Mouse (Mus musculus) bone marrow macrophage, adult 2 months (primary cell): ENCODE data around the gene Ddx55. TPM values are rescaled to one million over a fixed set of nuclear protein-coding genes. Genes with fewer than 3 reads are reported as not detected.
"Not testable (repeated sequence)": the region's sequence is repeated elsewhere in the genome, so short reads cannot be mapped to it uniquely, and the experiment has no call there.

ENCODE experiments used
- H3K27ac ChIP-seq: 2 replicates; pipeline ENCODE4 v1.5.1; 2012; ENCODE audit warnings: low read depth, low read length; ENCODE audit not compliant: insufficient read depth
- H3K4me1 ChIP-seq: 2 replicates; pipeline ENCODE4 v1.6.1; 2012; ENCODE audit warnings: low read length; ENCODE audit not compliant: control insufficient read depth, insufficient read depth
- H3K4me3 ChIP-seq: 2 replicates; pipeline ENCODE4 v1.5.1; 2012; ENCODE audit warnings: mild to moderate bottlenecking, low read length, moderate library complexity; ENCODE audit not compliant: insufficient read depth
- CTCF ChIP-seq: IDR thresholded peaks from 2 replicates; pipeline ENCODE4 v1.5.1; 2012; ENCODE audit warnings: low read depth, mild to moderate bottlenecking, low read length, moderate library complexity
- POLR2A ChIP-seq: IDR thresholded peaks from 2 replicates; pipeline ENCODE4 v1.6.1; 2012; ENCODE audit warnings: mild to moderate bottlenecking, low read depth, low read length, borderline replicate concordance
- polyA plus RNA-seq: library from polyadenylated mRNA; stranded (reverse); fragments of >200 nt; gene quantifications from 2 replicates; pipeline ENCODE4 v1.2.4, GENCODE M21; 2012; ENCODE audit not compliant: missing spikeins, insufficient read depth, insufficient read length

The Ddx55 gene
- polyA plus RNA-seq, 1 experiment, result 9.2 TPM

DNA sequence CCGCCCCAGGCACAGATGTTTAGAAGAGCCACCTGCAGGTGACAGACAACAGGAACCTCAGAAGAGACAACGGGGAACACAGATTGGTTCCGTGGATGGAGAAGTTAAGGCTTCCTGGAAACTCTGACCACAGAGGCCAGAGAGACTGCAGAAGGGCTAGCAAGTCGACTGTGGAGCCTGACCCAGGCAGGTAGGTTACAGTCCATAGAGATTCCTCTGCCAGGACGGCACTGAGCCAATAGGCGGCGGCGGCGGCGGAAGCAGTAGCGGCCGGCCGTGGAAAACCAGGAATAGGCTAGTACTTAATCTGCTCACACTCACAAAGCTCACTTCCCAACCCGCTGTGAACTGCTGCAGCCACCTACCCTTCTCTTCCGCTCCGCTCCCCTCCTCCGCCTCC, 15.9 kb upstream of the Ddx55 start:
- Histone ChIP-seq H3K27ac (no peak overlapping the region), H3K4me3 (no peak overlapping the region), H3K4me1 (peaks cover 7% of the 10 kb centered on the region; the same call in 1 of the 2 replicates)
- TF ChIP-seq POLR2A (no peak), CTCF (no peak)

DNA sequence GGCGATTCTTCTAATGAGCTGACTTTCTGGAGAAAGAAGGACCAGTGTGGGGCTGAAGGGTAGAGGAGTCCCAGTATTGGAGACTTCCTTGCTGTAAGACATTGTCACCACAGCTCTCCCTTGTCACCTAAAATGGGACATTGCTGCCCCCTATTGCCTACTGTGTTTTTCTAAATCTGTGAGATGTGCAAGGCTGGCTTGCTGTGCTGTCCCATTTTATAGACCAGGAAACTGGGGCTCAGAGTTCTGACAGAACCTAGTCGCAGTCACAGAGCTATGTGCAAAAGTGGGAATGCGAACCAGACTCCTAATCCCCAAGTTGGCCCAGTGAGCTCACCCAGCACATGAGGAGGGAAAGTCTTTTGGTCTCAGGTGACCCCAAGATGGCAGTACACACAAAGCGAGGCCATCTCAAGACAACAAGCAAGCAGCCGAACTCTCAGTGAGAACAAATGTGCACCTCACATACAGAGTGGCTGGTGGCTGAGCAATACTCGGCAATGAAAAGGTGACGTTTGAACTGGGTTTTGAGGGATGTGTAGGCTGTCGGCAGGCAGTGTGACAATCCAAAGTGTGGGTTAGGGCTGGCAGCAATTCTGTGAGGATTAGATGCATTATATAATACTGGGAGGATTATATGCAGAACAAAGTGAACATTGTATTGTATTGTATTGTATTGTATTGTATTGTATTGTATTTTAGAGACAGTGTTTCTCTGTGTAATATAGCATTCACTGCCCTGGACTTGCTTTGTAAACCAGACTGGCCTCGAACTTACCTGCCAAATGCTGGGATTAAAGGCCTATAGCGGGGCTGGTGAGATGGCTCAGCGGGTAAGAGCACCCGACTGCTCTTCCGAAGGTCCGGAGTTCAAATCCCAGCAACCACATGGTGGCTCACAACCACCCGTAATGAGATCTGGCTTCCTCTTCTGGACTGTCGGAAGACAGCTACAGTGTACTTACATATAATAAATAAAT, 13.6 kb upstream of the Ddx55 start:
- Histone ChIP-seq H3K27ac (no peak overlapping the region), H3K4me1 (peaks cover 12% of the 10 kb centered on the region), H3K4me3 (no peak overlapping the region)
- TF ChIP-seq CTCF (no peak), POLR2A (no peak)

DNA sequence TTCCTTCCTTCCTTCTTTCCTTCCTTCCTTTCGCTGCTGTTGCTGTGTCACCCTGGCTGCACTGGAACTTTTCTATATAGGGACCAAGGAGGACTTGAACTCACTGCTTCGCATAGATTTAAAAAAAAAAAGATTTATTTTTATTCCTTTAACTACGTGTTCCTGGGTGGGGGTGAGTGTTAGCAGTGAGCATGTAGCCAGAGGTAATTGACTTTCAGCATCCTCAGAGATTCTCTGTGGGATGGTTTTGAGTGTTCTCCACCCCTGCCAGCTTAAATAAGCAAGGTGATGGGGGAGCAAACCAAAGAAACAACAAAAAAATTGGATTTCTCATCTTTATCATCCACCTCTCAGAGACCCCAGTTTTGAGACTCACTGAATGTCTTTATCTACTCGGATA, 12.8 kb upstream of the Ddx55 start:
- Histone ChIP-seq H3K4me1 (peaks cover 12% of the 10 kb centered on the region), H3K4me3 (no peak overlapping the region; the same call in 1 of the 2 replicates), H3K27ac (peak overlapping the region; percentile 60; the same call in 1 of the 2 replicates)
- no peak for TF ChIP-seq POLR2A
- TF ChIP-seq CTCF, result no peak

DNA sequence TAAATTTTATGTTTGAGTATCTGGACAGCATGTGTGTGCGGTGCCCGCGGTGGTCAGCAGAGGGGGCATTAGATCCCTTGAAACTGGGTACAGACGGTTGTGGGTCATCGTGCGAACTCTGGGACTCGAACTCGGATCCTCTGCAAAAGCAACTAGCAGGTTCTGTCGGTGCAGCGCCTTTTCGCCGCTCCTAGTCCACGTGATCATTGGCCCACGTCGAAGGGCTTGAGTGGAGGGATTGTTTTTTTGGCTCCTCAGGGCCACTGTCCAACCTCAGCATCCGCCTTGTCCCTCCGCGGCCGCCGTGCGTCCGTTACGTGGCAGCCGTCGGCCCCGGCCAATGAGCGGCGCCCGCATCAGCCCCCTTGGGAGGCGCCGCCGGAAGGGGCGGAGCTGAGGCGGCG, 12.3 kb upstream of the Ddx55 start, which contains the start of gene Tmed2:
Gene Tmed2 (plus strand): TSS at position 313 of the 404 bp plus-strand sequence.
- peaks cover 12% of the 10 kb centered on the region for H3K4me1 ChIP-seq
- TF ChIP-seq CTCF, result no peak
- no peak for TF ChIP-seq POLR2A
- peak within 1 kb of the TSS; percentile 89 for H3K27ac ChIP-seq
- H3K4me3 ChIP-seq, result peak within 1 kb of the TSS; percentile 82

DNA sequence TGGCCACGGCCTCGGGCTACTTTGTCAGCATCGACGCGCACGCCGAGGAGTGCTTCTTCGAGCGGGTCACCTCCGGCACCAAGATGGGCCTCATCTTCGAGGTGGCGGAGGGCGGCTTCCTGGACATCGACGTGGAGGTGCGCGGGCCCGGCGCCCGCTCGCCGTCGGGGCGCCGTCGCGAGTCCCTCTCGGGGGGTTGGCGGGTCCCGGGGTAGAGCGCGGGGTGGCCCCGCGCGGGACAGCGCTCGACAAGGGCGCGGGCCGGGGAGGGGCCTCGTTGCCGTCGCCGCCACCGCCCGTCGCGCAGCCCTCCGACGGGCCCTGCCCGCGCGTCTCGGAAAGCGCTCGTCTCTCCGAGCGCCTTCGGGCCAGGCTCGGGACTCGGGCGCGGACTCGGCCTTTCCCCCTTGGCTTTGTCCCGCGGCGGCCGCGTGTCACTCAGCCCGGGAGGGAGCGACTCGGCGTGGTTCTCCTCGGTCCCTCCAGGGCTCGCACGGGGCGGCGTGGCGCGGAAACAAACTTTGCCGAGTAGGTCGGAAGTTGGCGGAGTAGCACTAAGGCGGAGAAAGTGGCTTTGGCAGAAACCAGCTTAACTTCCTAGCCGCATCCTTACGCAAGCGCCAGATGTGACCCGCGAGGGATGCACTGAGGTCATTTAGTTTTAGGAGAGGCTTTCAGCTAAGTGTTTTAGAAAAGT, 11.6 kb upstream of the Ddx55 start:
- Histone ChIP-seq H3K27ac (peak overlapping the region; percentile 89), H3K4me3 (peak overlapping the region; percentile 82), H3K4me1 (peaks cover 12% of the 10 kb centered on the region)
- TF ChIP-seq POLR2A (no peak), CTCF (no peak)

DNA sequence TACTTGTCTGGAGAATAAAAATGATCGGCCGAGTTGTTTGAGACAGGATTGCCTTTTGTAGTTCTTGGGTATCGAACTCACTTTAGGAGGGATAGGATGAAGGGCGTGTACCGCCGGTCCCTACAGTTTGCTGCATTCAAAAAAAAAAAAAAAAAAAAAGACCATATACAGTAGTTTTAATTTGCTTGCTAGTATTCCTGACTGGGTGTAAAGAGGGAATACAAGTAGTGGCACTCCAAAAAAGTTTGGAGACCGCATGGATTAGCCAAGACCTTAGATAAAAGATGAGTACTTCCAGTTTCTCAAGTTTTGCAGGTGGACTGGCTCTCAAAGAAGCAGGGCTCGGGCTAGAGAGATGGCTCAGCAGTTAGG, 11.1 kb upstream of the Ddx55 start:
- peaks cover 12% of the 10 kb centered on the region for H3K4me1 ChIP-seq
- TF ChIP-seq CTCF (no peak), POLR2A (no peak)
- peak overlapping the region; percentile 82 for H3K4me3 ChIP-seq
- peak overlapping the region; percentile 89 for H3K27ac ChIP-seq

DNA sequence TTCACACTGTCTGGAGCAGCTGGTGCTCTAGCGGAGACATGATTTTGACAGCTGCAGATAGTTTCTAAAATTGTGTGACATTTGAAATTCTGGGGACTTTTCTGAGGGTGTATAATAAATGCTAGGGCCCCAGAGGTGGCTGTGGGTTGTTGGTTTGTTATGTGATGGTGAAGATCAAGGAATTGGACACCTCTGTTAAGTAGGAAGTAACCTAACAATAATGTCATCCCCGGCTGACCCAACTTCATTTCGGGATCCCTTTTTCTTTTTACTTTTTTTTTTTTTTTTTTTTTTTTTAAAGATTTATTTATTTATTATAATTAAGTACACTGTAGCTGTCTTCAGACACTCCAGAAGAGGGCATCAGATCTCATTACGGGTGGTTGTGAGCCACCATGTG, 1.9 kb upstream of the Ddx55 start:
- H3K4me1 ChIP-seq, H3K27ac ChIP-seq, H3K4me3 ChIP-seq: not testable (repeated sequence)

DNA sequence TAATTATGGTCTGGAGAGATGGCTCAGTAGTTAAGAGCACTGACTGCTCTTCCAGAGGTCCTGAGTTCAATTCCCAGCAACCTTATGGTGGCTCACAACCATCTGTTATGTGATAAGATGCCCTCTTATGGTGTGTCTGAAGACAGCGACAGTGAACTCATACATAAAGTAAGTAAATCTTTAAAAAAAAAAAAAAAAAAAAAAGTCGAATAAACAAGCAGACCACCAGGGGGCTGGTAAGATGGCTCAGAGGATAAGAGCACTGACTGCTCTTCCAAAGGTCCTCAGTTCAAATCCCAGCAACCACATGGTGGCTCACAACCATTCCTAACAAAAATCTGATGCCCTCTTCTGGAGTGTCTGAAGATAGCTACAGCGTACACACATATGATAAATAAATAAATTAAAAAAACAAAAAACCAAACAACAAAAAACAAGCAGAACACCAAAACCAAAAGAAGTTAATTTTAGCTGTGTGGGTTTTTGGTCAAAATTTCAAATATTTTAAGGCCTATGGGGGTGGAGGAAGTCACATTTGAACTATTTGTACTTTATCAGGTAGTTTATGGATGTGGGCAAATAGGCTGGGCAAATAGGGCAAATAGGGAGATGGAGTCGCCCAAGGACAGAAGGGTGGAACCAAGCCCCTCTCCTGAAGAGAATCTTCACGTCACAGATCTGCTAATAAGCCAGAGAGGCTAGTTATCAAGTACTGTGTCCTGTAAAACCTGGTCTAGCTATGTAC, 1.1 kb upstream of the Ddx55 start:
- not testable (repeated sequence) for H3K4me1 ChIP-seq, H3K27ac ChIP-seq
- H3K4me3 ChIP-seq, result peak overlapping the region; percentile 97

DNA sequence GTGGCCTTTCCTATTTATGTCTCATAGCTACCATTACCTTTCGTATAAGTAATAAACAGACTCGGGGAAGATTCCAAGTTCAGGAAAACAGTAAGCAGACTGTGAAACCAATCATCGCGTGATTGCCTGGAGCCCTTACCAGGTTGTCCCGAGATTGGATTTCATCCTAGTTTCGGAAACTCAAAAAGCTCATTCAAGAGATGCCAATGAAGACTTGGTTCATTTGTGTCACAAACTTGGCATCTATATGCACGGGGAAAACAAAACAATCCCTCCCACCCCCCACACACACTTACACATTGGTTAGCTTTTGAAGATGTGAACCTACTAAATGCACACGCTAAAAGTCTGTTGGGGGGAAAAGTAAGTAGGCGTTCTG, 581 bp upstream of the Ddx55 start:
- Histone ChIP-seq H3K4me3 (peak overlapping the region; percentile 97), H3K4me1 (peaks cover 5% of the 10 kb centered on the region; the same call in 1 of the 2 replicates), H3K27ac (peak overlapping the region; percentile 53)
- TF ChIP-seq CTCF (no peak), POLR2A (no peak)
